Mouse (Mus musculus): ENCODE results near the gene Defb42. TPM values are rescaled to one million over a fixed set of nuclear protein-coding genes. Genes with fewer than 3 reads are reported as not detected.

The Defb42 gene
- polyA plus RNA-seq, 1 experiment from 2014 or later = not detected

- no peaks in the 10 kb centered on the region for H3K9me3 ChIP-seq (replicated peaks)
These were observed 18.6 kb downstream of the Defb42 start for GRCm38 (mm10) chr14:63065391-63065790.

DNA sequence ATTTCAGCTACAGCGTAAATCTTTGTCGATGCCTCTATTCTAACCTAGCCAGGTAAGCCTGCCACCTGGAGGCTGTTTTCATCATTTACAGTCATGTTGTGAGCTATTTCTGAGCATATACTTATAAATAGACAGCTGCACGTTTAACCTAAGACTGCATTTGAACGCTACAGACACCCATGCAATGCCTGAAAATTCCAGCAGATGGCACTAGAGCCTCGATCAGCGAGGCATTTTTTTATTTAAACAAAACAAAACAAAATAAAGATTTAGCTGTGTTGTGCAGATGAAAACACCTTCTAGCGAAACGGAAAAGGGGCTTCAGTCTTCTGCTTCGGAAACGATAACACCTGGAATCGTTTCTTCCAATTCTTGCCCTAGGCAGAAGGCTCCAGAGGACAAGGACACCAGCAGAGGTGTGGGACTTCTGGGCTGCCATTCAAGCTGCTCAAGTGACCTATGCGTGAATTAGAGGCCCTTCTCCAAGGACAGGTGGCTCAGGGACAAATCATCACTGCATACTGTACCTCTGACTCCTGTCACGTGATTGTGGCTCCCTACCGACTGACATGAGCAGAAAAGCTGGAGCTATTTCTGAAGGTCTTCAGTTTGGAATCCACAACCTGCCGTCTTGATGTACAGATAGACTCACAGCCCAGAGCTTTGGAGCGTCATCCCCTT, 20.0 kb downstream of the Defb42 start:
- peak; percentile 60 for DNase-seq (ENCODE audit: low spot score)
- H3K27ac ChIP-seq (replicated peaks) = 0 out of 2 replicates have a peak overlapping the region, but pooled peaks have one; percentile 23
- H3K36me3 ChIP-seq = no peaks in the 10 kb centered on the region
- 0 out of 2 replicates have a peak, but pooled peaks cover 4% of the 10 kb centered on the region for H3K27me3 ChIP-seq (ENCODE audit: low read depth, poor library complexity, severe bottlenecking)
- no peaks in the 10 kb centered on the region for H3K9me3 ChIP-seq (replicated peaks)
- no peak overlapping the region for H3K4me3 ChIP-seq
- WGBS = 35% methylated on average over 16 of the region's 16 CpGs
- 0 out of 2 replicates have a peak, but pooled peaks cover 5% of the 10 kb centered on the region for H3K4me1 ChIP-seq

More at GRCm38 (mm10) chr14:63065391-63065790, 18.6 kb downstream of the Defb42 start:
- Histone ChIP-seq H3K27ac (replicated peaks) (no peak overlapping the region), H3K36me3 (no peaks in the 10 kb centered on the region), H3K4me1 (0 out of 2 replicates have a peak, but pooled peaks cover 5% of the 10 kb centered on the region), H3K4me3 (no peak overlapping the region), H3K27me3 (ENCODE audit: low read depth, poor library complexity, severe bottlenecking) (0 out of 2 replicates have a peak, but pooled peaks cover 4% of the 10 kb centered on the region)
- WGBS = 80% methylated on average over 5 of the region's 5 CpGs
- no peak for DNase-seq (ENCODE audit: low spot score)

- 0 out of 2 replicates have a peak, but pooled peaks cover 5% of the 10 kb centered on the region for H3K4me1 ChIP-seq
- no peak for DNase-seq (ENCODE audit: low spot score)
- no peak overlapping the region for H3K4me3 ChIP-seq
- H3K9me3 ChIP-seq (replicated peaks) = no peaks in the 10 kb centered on the region
- peak overlapping the region; percentile 38; the same call in 1 of the 2 replicates for H3K27ac ChIP-seq (replicated peaks)
- H3K36me3 ChIP-seq = no peaks in the 10 kb centered on the region
- 81% methylated on average over 15 of the region's 15 CpGs for WGBS
- 0 out of 2 replicates have a peak, but pooled peaks cover 4% of the 10 kb centered on the region for H3K27me3 ChIP-seq (ENCODE audit: low read depth, poor library complexity, severe bottlenecking)
These were observed 20.9 kb downstream of the Defb42 start for GRCm38 (mm10) chr14:63067708-63068107.

Other genes starting within 250 kb of the Defb42 start
- 14.8 and 15.5 TPM in 2 replicates for gene Wdfy2, start 209.3 kb upstream of the Defb42 start, polyA plus RNA-seq (2016; fragmentation: Nextera tagmentation; extraction: Ambion mirVana)
- gene Defb48, start 62.5 kb upstream of the Defb42 start, polyA plus RNA-seq (2016; fragmentation: Nextera tagmentation; extraction: Ambion mirVana) = not detected in 2 replicates
- not detected in 2 replicates for gene Defb47, start 48.9 kb upstream of the Defb42 start, polyA plus RNA-seq (2016; fragmentation: Nextera tagmentation; extraction: Ambion mirVana)
- not detected in 2 replicates for gene Defb43, start 35.2 kb upstream of the Defb42 start, polyA plus RNA-seq (2016; fragmentation: Nextera tagmentation; extraction: Ambion mirVana)
- not detected in 2 replicates for gene Defb30, start 3.0 kb downstream of the Defb42 start, polyA plus RNA-seq (2016; fragmentation: Nextera tagmentation; extraction: Ambion mirVana)